In genomic region chr13:49642650-49643049, GRCm38 (mm10) we compare ENCODE assay signal across 24 mouse cellular contexts. TPM values are rescaled to one million over a fixed set of nuclear protein-coding genes. Genes with fewer than 3 reads are reported as not detected.
DNase-seq lines count a peak whose midpoint lies in the region; ATAC-seq lines count a peak whose summit lies in the region.
"Had no signal": no experiment of that assay in that cellular context is flagged by ENCODE, and none has a peak within 500 bp of the region (broad histone marks: within the 10 kb centered on the region; RNA-seq: fewer than 3 reads in every experiment).

No protein-coding gene starts in this region.

- DNase-seq in adrenal gland, adult (ENCODE audit: inconsistent age in 2 of 2, low spot score in 1 of 2): peak; percentile 40 to 73
- no peak for DNase-seq in adrenal gland, postnatal 4 days (ENCODE audit: low spot score in 2 of 2)
- peak; percentile 39 for DNase-seq in 416B (ENCODE audit: low read depth)
- peak; percentile 31 for DNase-seq in adrenal gland, adult 8-10 months
- DNase-seq in adrenal gland, postnatal 36 days: peak; percentile 60 to 63
- no peak for DNase-seq in lung, adult 18-20 months
- no peak for DNase-seq in hindbrain, embryonic 11.5 days (ENCODE audit: low spot score)
- DNase-seq: cerebellum, adult 18-20 months; cerebellum, adult 9-11 months; cerebellum, postnatal 36 days; gastrocnemius, postnatal 10 days; heart, adult 2 months; heart, postnatal 14 days; kidney, adult 9 months had no signal

- ATAC-seq in hindbrain, embryonic 12.5 days (ENCODE audit: low FRiP score): no peak
- no peak for ATAC-seq in hindbrain, embryonic 11.5 days (ENCODE audit: low FRiP score)
- ATAC-seq: CD4-positive, CD25-positive, alpha-beta regulatory T cell, adult 4 months; forebrain, embryonic 15.5 days; intestine, embryonic 16.5 days had no signal

- H3K4me1 ChIP-seq in hindbrain, embryonic 12.5 days: no peaks in the 10 kb centered on the region
- no peaks in the 10 kb centered on the region for H3K4me1 ChIP-seq in hindbrain, embryonic 11.5 days (replicated peaks; ENCODE audit: control insufficient read depth, insufficient read depth, low read length)
- H3K4me1 ChIP-seq: embryonic facial prominence, embryonic 10.5 days; forebrain, embryonic 15.5 days; hindbrain, embryonic 15.5 days had no signal

- no peaks in the 10 kb centered on the region for H3K36me3 ChIP-seq in hindbrain, embryonic 12.5 days
- no peaks in the 10 kb centered on the region for H3K36me3 ChIP-seq in hindbrain, embryonic 11.5 days (ENCODE audit: control insufficient read depth, insufficient read depth, low read length)
- H3K36me3 ChIP-seq: forebrain, embryonic 15.5 days; heart, embryonic 15.5 days; hindbrain, embryonic 15.5 days had no signal

- H3K9ac ChIP-seq in hindbrain, embryonic 12.5 days: no peak overlapping the region
- no peak overlapping the region for H3K9ac ChIP-seq in hindbrain, embryonic 11.5 days (ENCODE audit: low read depth, low read length)
- H3K9ac ChIP-seq: forebrain, embryonic 15.5 days; heart, embryonic 15.5 days; hindbrain, embryonic 15.5 days had no signal

- no peaks in the 10 kb centered on the region for H3K9me3 ChIP-seq in hindbrain, embryonic 12.5 days (replicated peaks)
- no peaks in the 10 kb centered on the region for H3K9me3 ChIP-seq in hindbrain, embryonic 11.5 days (ENCODE audit: control insufficient read depth, low read length)
- H3K9me3 ChIP-seq: embryonic facial prominence, embryonic 10.5 days; forebrain, embryonic 15.5 days; G1E; heart, embryonic 15.5 days; hindbrain, embryonic 15.5 days had no signal

- H3K27ac ChIP-seq in hindbrain, embryonic 12.5 days: no peak overlapping the region
- H3K27ac ChIP-seq in hindbrain, embryonic 11.5 days (ENCODE audit: low read depth, low read length): no peak overlapping the region
- H3K27ac ChIP-seq: embryonic facial prominence, embryonic 10.5 days; forebrain, embryonic 15.5 days; heart, adult 2 months; heart, embryonic 15.5 days; hindbrain, embryonic 15.5 days had no signal

- WGBS in hindbrain, embryonic 12.5 days: 85% methylated on average over 6 of the region's 6 CpGs
- 78% methylated on average over 6 of the region's 6 CpGs for whole genome bisulfite sequencing in hindbrain, embryonic 11.5 days

- no peaks in the 10 kb centered on the region for H3K27me3 ChIP-seq in hindbrain, embryonic 12.5 days
- H3K27me3 ChIP-seq in hindbrain, embryonic 11.5 days (ENCODE audit: control insufficient read depth, insufficient read depth, low read length): no peaks in the 10 kb centered on the region
- H3K27me3 ChIP-seq: forebrain, embryonic 15.5 days; heart, embryonic 15.5 days; hindbrain, embryonic 15.5 days had no signal

- H3K4me3 ChIP-seq in hindbrain, embryonic 12.5 days: no peak overlapping the region
- H3K4me3 ChIP-seq in hindbrain, embryonic 11.5 days (ENCODE audit: low read depth, low read length): no peak overlapping the region
- H3K4me3 ChIP-seq: embryonic facial prominence, embryonic 10.5 days; forebrain, embryonic 15.5 days; heart, adult 2 months; heart, embryonic 15.5 days; hindbrain, embryonic 15.5 days had no signal

- H3K4me2 ChIP-seq in hindbrain, embryonic 12.5 days (replicated peaks): no peak overlapping the region
- H3K4me2 ChIP-seq in hindbrain, embryonic 11.5 days (replicated peaks; ENCODE audit: low read depth, low read length): no peak overlapping the region
- H3K4me2 ChIP-seq: forebrain, embryonic 15.5 days; heart, embryonic 11.5 days; heart, embryonic 15.5 days; hindbrain, embryonic 15.5 days had no signal

RNA-seq across cellular contexts. Expression of gene Cenpp, which starts 9.9 kb away (rescaled TPM):
- 1 to 10 TPM; 8.8 to 9.8 TPM for total RNA-seq in adrenal gland, postnatal 4 days (2021)
- total RNA-seq in adrenal gland, adult 8-10 months (2022): 1 to 10 TPM in 2 of 4 experiments, under 1 TPM in 2; 0.58 to 1.1 (median 0.96) TPM
- total RNA-seq in adrenal gland, postnatal 36 days (2021): 1 to 10 TPM; 1.2 to 2.4 TPM
- 19.3 and 20.6 TPM in 2 replicates for polyA plus RNA-seq in hindbrain, embryonic 12.5 days (2016; fragmentation: Nextera tagmentation; extraction: Ambion mirVana)
- 34.2 and 38.3 TPM in 2 replicates for polyA plus RNA-seq in hindbrain, embryonic 11.5 days (2014; fragmentation: Nextera tagmentation; extraction: Ambion mirVana)

RNA-seq across cellular contexts. Expression of gene Nol8, which starts 10.2 kb away (rescaled TPM):
- total RNA-seq in adrenal gland, postnatal 4 days (2021): 10 to 100 TPM; 16.4 to 18.6 TPM
- total RNA-seq in adrenal gland, adult 8-10 months (2022): 10 to 100 TPM; 17.9 to 23.1 (median 21.0) TPM
- total RNA-seq in adrenal gland, postnatal 36 days (2021): 10 to 100 TPM; 24.5 to 25.4 TPM
- 23.7 and 29.4 TPM in 2 replicates for polyA plus RNA-seq in hindbrain, embryonic 12.5 days (2016; fragmentation: Nextera tagmentation; extraction: Ambion mirVana)
- polyA plus RNA-seq in hindbrain, embryonic 11.5 days (2014; fragmentation: Nextera tagmentation; extraction: Ambion mirVana): 23.7 and 27.8 TPM in 2 replicates

RNA-seq across cellular contexts. Expression of gene Ogn, which starts 34.8 kb away (rescaled TPM):
- total RNA-seq in adrenal gland, postnatal 4 days (2021): 10 to 100 TPM; 54.9 to 57.2 TPM
- total RNA-seq in adrenal gland, adult 8-10 months (2022): 10 to 100 TPM; 52.2 to 83.6 (median 61.4) TPM
- 10 to 100 TPM; 45.6 to 52.5 TPM for total RNA-seq in adrenal gland, postnatal 36 days (2021)
- 25.9 and 39.8 TPM in 2 replicates for polyA plus RNA-seq in hindbrain, embryonic 12.5 days (2016; fragmentation: Nextera tagmentation; extraction: Ambion mirVana)
- 14.1 and 14.6 TPM in 2 replicates for polyA plus RNA-seq in hindbrain, embryonic 11.5 days (2014; fragmentation: Nextera tagmentation; extraction: Ambion mirVana)
- total RNA-seq: hematopoietic stem cell, adult 5-6 weeks had no signal
- polyA plus RNA-seq: G1E had no signal

RNA-seq across cellular contexts. Expression of gene Iars, which starts 39.2 kb away (rescaled TPM):
- total RNA-seq in adrenal gland, postnatal 4 days (2021): 10 to 100 TPM; 65.1 to 82.4 TPM
- total RNA-seq in adrenal gland, adult 8-10 months (2022): 10 to 100 TPM; 57.4 to 85.3 (median 75.1) TPM
- 10 to 100 TPM; 82.4 to 91.0 TPM for total RNA-seq in adrenal gland, postnatal 36 days (2021)
- 77.2 and 80.5 TPM in 2 replicates for polyA plus RNA-seq in hindbrain, embryonic 12.5 days (2016; fragmentation: Nextera tagmentation; extraction: Ambion mirVana)
- 100 and 111 TPM in 2 replicates for polyA plus RNA-seq in hindbrain, embryonic 11.5 days (2014; fragmentation: Nextera tagmentation; extraction: Ambion mirVana)

Comparison
In these comparisons a context has a peak if more than half of its experiments do, and no peak if none do; other contexts are left out.
1. DNase-seq: peak in adrenal gland, adult (2 of 2), 416B (single experiment), adrenal gland, adult 8-10 months (single experiment) and adrenal gland, postnatal 36 days (2 of 2); none in adrenal gland, postnatal 4 days (0 of 2), lung, adult 18-20 months (0 of 2) and hindbrain, embryonic 11.5 days (single experiment).